Mouse (Mus musculus): ENCODE measurements at regions not wholly inside any gene's neighbourhood (a gene's known extent, or its start where the extent isn't known, plus 50 kb on each side); places are given as distances from the start of the nearest gene placed in this dataset.

DNA sequence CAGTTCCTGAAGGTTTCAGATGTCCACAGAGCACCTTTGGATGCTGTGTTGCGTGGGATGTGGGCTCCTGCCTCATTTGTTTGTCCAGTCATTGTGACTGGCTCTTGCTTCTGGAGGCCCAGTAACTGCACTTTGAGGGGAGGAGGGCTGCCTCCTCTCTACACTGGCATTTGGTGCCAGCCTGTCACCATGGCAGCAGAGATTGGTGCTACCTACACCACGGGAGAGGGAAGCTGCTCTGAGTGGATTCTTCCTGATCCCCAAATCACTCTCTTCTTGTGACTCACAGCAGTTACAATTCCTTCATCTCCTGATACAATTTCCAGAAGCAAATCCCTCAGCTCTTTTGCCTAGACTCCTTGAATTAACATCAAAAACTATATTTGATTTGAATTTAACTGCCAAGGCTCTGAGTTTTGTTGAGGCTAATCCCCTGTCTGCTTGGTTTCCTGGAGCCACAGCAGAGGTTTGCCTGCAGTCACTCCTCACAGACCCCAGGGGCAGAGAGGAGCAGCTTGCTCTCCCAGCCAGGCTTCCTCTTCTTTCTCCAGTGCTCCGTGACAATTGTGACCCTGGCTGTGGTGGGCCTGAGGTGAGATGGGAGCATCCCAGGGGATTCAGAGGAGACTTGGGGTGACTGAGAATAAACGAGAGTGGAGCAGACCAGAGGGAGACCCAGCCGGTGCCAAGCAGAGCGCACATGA, 145.7 kb downstream of the Tpra1 start:
- H3K4me1 ChIP-seq (ENCODE audit: control insufficient read depth, insufficient read depth, low read length), result peaks cover 39% of the 10 kb centered on the region
- no peak overlapping the region for H3K27ac ChIP-seq (ENCODE audit: insufficient read depth, low read depth, low read length)
- no peak overlapping the region for H3K4me3 ChIP-seq (ENCODE audit: insufficient read depth, low read length)
- TF ChIP-seq CTCF (IDR thresholded peaks at IDR 0.05; ENCODE audit: low read depth, low read length), result no peak
- TF ChIP-seq POLR2A (IDR thresholded peaks at IDR 0.05; ENCODE audit: borderline replicate concordance, low read depth, low read length), result no peak

DNA sequence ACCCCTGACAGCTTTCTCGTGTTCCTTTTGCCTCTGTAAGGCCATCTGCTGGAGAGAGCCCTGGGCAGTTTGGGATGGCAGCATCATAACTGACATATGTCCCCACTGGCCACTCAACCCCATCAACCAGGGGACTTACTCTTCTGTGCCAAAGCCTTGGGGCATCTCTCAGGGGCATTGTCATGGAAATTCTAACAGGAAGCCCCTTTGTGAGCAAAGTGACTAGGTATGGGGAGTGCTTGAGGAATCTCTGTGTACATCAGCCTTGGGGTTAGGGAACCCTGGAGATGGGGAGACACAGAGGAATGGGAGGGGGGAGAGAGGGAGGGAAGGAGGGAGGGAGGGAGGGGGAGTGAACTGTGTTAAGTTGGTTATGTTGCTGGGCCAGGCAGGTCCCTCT, 147.2 kb downstream of the Tpra1 start:
- TF ChIP-seq CTCF (IDR thresholded peaks at IDR 0.05; ENCODE audit: low read depth, low read length) (no peak), POLR2A (IDR thresholded peaks at IDR 0.05; ENCODE audit: borderline replicate concordance, low read depth, low read length) (no peak)
- H3K4me1 ChIP-seq (ENCODE audit: control insufficient read depth, insufficient read depth, low read length), result peaks cover 39% of the 10 kb centered on the region
- H3K27ac ChIP-seq (ENCODE audit: insufficient read depth, low read depth, low read length), result no peak overlapping the region
- H3K4me3 ChIP-seq (ENCODE audit: insufficient read depth, low read length), result no peak overlapping the region

DNA sequence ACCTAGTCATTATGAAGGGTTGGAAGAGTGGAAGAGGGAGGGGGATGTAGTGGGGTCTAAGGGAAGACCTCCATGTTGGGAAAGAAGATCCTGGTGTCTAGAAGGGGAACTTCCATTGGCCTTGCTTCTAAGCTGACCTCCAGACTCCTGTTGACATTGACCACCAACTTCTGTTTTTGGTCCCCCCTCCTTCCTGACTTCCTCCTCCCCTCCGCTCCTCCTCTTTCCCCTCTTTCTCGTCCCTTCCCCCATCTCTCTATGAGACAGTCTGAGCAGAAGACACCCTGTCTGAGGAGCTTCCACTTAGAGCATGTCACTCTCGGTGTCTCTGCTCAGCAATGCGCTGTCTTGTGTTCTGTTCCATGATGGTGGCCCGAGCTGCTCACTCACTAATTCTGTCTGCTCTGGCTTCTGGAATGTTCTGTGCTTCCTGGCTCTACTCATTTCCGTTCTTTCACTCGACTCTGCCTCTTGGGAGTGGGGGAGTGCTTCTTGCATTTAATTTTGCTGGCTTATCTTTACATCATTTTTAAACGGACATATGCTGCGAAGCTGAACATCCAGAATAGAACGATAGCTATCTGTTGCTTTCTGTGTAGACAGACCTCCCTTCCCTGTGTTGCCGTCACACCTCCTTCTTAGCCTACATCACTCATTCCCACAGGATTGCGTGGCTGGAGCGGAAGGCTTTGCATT, 148.7 kb downstream of the Tpra1 start:
- Histone ChIP-seq H3K4me1 (ENCODE audit: control insufficient read depth, insufficient read depth, low read length) (peaks cover 31% of the 10 kb centered on the region), H3K27ac (ENCODE audit: insufficient read depth, low read depth, low read length) (0 out of 2 replicates have a peak overlapping the region, but pooled peaks have one; percentile 5), H3K4me3 (ENCODE audit: insufficient read depth, low read length) (no peak overlapping the region)
- TF ChIP-seq CTCF (IDR thresholded peaks at IDR 0.05; ENCODE audit: low read depth, low read length) (no peak), POLR2A (IDR thresholded peaks at IDR 0.05; ENCODE audit: borderline replicate concordance, low read depth, low read length) (no peak)

DNA sequence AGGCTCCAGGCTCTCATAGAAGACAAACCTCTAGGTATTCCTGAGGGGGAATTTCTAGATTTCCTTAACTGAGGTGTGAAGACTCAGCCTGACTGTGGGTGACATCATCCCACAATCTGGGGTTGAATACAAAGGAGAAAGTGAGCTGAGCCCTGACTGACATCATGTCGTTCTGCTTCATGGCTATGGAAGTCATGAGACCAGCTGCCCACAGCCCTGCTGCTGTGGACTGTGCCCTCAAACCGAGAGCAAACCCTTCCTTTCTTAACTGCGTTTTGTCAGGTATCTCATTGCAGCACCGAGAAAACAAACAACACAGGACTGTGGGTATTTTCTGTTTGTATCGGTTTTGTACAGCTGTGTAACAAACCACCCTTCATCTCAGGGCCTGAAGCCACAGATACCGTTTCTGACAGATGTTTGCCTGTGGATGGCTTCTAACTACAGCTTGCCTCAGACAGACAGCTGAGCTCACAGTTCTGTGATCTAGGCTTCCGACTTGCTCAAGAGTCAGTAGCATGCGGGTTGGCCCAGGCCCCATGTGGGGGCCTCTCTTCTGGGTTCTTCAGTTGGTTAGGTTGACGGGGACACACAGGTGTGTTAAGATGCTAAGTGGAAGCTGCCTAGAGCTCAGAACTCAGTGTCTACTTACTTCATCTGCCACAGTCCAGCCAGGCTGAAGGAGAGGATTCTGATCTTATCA, 150.9 kb downstream of the Tpra1 start:
- TF ChIP-seq CTCF (IDR thresholded peaks at IDR 0.05; ENCODE audit: low read depth, low read length), result no peak
- no peak for TF ChIP-seq POLR2A (IDR thresholded peaks at IDR 0.05; ENCODE audit: borderline replicate concordance, low read depth, low read length)
- no peak overlapping the region for H3K4me3 ChIP-seq (ENCODE audit: insufficient read depth, low read length)
- H3K4me1 ChIP-seq (ENCODE audit: control insufficient read depth, insufficient read depth, low read length), result peaks cover 28% of the 10 kb centered on the region
- no peak overlapping the region for H3K27ac ChIP-seq (ENCODE audit: insufficient read depth, low read depth, low read length)

DNA sequence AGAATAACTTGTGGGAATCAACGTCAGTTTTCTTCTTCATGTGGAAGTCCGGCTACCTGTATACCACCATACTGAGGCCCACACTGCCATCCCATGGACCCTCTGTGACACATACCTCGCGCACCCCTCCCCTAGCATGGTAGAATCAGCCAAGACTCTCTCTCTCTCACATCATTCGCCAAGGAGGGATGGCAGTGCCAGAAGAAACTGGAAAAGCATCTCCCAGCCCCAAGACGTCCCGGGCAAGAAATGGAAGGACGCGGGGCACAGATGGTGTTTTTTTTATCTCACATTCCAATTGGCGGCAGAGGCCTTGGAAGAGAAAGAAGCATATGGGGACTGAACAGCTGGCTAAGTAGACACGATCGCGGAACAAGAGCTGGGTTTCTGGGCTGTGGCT, 152.0 kb downstream of the Tpra1 start:
- Histone ChIP-seq H3K27ac (ENCODE audit: insufficient read depth, low read depth, low read length) (no peak overlapping the region), H3K4me1 (ENCODE audit: control insufficient read depth, insufficient read depth, low read length) (peaks cover 28% of the 10 kb centered on the region), H3K4me3 (ENCODE audit: insufficient read depth, low read length) (no peak overlapping the region)
- TF ChIP-seq CTCF (IDR thresholded peaks at IDR 0.05; ENCODE audit: low read depth, low read length), result no peak
- TF ChIP-seq POLR2A (IDR thresholded peaks at IDR 0.05; ENCODE audit: borderline replicate concordance, low read depth, low read length), result no peak

DNA sequence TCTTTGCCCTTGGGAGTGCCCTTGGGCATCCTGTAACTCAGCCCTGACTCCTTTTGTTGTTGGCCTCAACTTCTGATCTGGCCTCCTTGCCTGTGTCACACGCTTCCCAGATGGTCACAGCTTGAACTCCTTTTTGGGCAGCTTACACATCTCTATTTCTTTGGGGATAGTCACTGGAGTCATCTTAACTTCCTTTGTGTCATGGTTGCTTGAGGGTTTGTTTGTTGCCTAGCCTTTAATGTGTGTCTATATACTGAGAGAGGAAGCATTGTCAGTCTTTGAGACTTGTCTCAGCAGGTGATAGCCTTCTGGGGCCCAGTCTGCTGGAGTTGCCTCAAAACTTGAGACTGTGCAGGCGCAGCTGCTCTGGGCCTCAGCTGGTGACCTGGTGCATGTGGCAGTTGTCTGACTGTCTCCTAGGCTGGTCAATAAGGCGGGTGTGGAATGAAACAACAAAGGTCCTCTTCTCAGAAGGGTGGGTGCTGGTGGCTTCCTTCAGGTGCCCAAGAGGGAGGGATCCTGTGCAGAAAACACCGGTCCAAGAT, 157.5 kb downstream of the Tpra1 start:
- no peak for TF ChIP-seq CTCF (IDR thresholded peaks at IDR 0.05; ENCODE audit: low read depth, low read length)
- TF ChIP-seq POLR2A (IDR thresholded peaks at IDR 0.05; ENCODE audit: borderline replicate concordance, low read depth, low read length), result no peak

DNA sequence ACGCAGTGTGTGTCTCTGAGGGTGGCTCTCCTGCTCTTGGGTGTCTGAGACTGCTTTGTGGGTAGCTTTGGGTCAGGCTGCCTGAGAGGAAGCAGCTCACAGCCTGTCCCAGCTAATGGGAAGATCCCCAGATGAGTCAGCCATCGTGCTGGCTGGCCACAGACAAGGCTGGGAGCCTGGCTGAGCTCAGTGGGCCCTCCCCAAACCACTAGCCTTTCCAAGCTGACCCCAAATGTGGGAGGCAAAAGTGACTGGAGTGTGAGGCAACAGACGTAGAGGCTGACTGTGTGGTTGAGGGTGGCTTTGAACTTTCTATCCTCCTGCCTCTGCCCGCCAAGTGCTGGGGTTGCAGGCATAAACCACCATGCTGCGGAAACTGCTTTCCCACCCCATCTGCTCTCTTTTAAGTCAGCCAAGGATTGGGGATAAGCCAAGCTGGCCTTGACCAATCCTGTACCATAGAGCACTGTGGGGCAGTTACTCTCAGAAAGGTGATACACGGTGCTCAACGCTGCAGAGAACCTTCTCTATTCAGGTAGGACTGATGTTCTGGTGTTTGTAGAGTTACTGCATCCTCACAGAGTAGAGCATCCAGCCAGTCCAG, 163.0 kb downstream of the Tpra1 start:
- TF ChIP-seq CTCF (IDR thresholded peaks at IDR 0.05; ENCODE audit: low read depth, low read length), result no peak
- no peak for TF ChIP-seq POLR2A (IDR thresholded peaks at IDR 0.05; ENCODE audit: borderline replicate concordance, low read depth, low read length)
- no peak overlapping the region for H3K27ac ChIP-seq (ENCODE audit: insufficient read depth, low read depth, low read length)
- H3K4me1 ChIP-seq (ENCODE audit: control insufficient read depth, insufficient read depth, low read length), result peaks cover 4% of the 10 kb centered on the region; the same call in 1 of the 2 replicates
- no peak overlapping the region for H3K4me3 ChIP-seq (ENCODE audit: insufficient read depth, low read length)

More for the DNA sequence above, 157.5 kb downstream of the Tpra1 start:
- H3K4me1 ChIP-seq (ENCODE audit: control insufficient read depth, insufficient read depth, low read length), result no peaks in the 10 kb centered on the region
- H3K4me3 ChIP-seq (ENCODE audit: insufficient read depth, low read length), result no peak overlapping the region
- H3K27ac ChIP-seq (ENCODE audit: insufficient read depth, low read depth, low read length), result no peak overlapping the region

DNA sequence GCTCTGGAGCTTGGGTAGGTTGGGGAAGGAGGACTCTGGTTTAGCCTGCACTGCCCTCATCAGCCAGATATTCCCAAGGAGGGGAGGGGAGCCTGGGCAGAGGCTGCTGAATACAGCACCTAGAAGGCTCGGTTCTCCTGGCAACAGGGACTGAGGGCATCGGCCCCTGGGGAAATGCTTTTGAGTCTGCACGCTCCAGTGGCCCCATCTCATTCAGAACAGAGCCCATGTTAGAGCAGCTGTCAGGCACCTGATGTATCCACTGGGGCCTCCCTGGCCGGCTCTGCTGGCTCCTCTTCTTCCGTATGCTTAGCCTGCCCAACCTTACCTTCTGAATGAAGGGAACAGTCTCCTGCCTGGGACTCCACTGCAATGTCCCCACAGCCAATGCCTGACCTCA, 164.5 kb downstream of the Tpra1 start:
- H3K4me3 ChIP-seq (ENCODE audit: insufficient read depth, low read length), result no peak overlapping the region
- no peak overlapping the region for H3K27ac ChIP-seq (ENCODE audit: insufficient read depth, low read depth, low read length)
- no peak for TF ChIP-seq CTCF (IDR thresholded peaks at IDR 0.05; ENCODE audit: low read depth, low read length)
- TF ChIP-seq POLR2A (IDR thresholded peaks at IDR 0.05; ENCODE audit: borderline replicate concordance, low read depth, low read length), result no peak
- H3K4me1 ChIP-seq (ENCODE audit: control insufficient read depth, insufficient read depth, low read length), result peaks cover 4% of the 10 kb centered on the region; the same call in 1 of the 2 replicates

DNA sequence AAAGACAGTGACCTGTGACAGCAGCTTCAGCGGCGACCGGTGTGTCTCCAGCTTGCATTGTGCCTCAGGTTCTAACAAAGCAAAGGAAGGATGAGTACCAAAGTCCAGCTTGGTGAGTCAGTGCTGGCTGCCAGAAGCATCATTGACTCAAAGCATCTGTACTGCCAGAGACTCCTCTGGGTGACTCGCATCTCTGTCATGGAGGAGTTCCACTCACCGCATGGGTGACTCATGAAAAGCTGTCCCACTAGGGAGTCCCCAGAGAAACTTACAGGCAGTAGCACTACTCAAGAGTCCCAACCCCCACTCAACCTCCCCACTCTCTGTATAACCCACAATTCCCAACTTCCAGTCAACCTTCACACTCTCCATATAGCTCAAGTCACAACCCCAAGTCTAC, 166.2 kb downstream of the Tpra1 start:
- no peak overlapping the region for H3K4me3 ChIP-seq (ENCODE audit: insufficient read depth, low read length)

More for the DNA sequence above, 166.2 kb downstream of the Tpra1 start:
- Histone ChIP-seq H3K4me1 (ENCODE audit: control insufficient read depth, insufficient read depth, low read length) (peaks cover 4% of the 10 kb centered on the region; the same call in 1 of the 2 replicates), H3K27ac (ENCODE audit: insufficient read depth, low read depth, low read length) (no peak overlapping the region)
- TF ChIP-seq CTCF (IDR thresholded peaks at IDR 0.05; ENCODE audit: low read depth, low read length), result no peak
- TF ChIP-seq POLR2A (IDR thresholded peaks at IDR 0.05; ENCODE audit: borderline replicate concordance, low read depth, low read length), result no peak

Data from bone marrow macrophage, adult 2 months (primary cell).